Mouse (Mus musculus) yolk sac, embryonic 10.5 days (tissue): ENCODE results near the gene Banp.

Experiments
- DNase-seq: peaks from one replicate; pipeline ENCODE4 v3.0.0-alpha.2; 2017; ENCODE audit warnings: low spot score

Gene Banp

DNA sequence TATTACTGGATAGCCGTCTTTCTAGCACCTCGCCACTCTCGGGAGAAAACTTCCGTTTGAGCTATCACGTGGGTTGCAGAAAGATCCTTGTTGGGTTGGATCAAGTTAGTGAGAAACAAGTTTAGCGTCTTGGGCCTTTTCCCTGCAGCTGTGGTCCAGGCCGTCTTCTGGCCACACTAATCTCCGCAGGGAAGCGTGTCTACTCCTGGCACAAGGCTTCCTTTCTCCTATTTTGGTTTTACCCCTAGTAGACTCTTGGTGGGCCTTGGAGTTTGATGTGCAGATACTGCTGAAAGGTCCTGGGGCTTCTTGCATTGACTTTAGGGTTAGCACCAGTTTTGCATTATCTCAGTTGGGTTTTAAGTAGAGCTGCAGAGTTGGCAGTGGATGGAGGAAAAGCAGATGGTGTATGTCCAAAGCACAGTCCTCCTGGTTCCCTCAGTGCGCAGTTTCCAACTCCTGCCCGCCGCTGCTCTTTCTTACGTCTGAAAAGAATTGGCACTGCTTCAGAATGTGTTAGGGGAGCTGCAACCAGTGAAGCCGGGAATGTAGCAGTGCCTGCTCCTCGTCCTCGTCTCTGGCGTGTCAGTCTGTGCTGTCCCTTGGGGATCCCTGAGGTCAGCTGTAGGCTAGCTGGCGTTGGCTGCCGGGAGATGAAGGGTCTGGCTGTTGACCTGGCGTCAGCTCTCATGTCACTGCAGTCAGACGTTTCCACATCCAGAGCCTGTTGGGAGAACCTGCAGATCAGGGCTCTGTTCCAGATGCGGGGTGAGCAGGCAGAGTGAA, 68.7 kb downstream of the Banp start:
- DNase-seq: no peak

DNA sequence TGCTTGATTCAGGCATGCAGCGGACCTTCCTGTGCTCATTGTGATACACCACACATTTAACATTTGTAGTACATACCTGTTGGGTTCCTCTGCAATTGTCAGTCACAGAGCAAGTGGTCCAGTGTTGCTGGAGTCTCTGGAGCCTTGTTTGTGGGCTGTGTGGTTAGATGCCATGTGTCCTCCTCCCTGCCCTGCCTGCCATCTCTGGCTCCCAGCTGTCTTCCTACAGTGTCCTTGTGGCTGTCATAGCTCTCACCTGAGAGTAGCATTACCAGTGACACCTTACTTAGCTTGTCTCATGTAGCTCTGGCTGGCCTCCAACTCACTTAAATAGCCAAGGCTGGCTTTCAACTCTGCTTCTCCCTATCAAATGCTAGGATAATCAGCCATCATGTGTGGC, 69.6 kb downstream of the Banp start:
- DNase-seq: no peak

DNA sequence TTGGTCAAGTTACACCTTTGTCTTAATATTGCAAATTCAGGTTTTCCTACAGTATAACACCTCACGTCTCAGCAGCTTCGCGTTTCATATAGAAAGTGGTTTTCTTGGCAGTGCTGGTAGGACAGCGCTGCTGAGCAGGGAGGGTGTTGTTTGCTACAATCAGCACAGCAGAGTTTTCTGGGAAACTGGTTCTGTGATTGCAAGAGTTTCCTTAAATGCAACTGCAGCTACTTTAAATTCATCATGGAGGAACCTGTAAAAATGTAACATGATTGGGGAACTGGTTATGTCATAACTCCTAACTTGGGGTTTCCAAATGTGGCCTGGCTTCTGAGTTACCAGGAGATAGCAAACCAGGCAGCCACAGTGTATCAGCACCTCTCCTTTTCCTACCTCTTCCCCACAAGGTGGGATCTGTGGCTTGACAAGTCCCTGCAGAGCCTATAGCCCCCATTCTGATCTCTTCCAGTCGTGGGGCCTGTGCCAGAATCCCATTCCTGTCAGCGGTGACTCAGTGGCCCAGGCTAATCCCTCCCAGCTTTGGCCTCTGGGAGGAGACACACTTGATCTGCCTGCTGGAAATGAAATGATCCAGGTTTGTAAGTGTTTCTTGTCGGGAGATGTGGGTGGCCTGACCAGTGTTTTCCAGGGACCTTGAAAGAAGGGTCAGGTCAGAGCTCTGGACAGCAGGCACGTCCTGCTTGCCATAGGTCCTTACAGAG, 70.7 kb downstream of the Banp start:
- no peak for DNase-seq

DNA sequence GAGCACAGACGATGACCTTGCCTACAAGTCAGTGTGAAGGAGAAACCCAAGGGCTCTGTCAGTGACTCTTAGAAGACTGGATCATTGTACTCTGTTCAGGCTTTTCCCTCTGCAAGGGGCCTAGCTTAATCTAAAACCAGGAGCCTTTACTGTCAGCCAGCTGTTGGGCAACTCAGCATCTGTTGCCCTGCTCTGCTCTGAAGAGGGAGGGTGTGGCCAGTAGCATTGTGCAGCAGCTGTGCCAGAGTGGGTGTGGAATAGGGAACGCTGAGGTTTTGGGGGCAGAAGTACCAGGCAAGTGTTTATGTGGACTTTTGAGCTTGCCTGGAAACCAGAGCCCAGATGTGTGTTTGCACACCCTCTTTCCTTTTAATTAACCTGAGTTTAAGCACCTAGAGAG, 72.2 kb downstream of the Banp start:
- no peak for DNase-seq

DNA sequence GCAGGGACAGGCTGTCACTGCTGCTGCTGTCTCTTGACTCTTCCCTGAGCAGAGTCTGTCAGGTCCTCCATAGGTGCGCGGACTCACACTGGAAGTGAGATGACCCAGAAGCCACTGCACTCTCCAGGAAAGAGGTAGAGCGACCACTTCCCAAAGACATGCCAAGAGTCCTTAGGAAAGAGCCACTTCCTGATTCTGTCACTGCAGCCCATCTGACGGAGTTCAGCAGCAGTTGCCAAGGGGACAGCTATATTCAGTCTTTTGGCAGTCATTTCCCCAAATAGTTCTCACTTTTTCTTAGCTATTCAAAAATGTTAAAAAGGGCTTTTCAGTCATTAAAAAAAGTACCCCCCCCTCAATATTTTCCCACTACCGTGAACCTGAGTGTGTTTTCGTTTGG, 72.7 kb downstream of the Banp start:
- no peak for DNase-seq

DNA sequence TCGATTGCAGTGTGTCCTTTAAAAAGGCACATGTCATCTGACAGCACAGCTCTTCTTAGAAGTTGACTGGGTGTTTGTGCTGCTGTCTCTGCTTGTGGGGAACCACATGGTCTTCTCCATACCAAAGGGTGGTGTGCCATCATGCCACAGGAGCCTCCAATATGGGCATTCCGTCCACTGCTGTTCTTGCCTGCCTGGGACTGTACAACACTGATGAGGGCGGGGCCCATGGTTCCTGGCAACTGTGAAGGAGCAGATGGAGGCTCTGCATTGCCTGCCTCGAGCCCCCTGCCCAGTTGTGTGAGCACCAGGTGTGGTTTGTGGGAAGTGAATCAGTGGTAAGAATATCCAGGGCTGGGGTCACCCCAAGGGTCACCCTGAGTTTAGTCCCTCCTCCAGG, 73.2 kb downstream of the Banp start:
- DNase-seq: no peak

DNA sequence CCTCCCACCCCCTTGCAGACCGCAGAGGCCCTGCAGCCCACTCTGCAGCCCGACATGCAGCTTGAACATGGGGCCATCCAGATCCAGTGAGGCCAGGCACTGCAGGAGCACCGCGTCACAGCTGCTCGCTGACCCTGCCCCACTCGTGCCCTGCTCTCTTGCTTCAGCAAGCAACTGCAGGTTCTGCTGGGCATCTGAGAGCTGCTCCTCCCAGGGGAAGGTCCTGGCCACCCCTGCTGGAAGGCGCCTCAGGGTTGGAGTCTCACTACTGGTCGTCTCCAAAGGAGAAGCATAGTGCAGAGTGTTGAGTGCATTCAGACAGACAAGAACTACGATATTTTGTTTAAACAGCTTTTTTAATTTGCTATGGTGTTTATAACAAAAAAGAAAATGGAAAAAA, 76.0 kb downstream of the Banp start:
- no peak for DNase-seq

DNA sequence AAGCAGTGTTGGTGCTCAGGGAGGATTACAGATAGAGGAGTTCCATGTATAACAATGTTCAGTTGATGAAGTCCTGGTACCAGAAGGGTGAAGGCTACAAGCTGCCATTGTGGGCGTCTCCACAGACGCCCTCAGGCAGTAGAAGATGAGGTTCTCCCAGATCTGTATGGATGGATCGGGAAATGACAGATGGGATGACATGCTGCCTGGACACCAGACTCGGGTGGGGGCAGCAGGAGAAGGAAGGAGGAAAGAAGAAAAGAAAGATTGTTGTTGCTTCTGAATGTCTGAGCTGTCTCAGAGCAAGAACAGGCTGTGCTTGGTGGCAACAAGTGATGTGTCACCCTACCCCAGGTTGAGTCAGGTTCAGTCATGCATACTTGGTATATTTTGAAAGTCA, 78.6 kb downstream of the Banp start:
- DNase-seq: no peak

DNA sequence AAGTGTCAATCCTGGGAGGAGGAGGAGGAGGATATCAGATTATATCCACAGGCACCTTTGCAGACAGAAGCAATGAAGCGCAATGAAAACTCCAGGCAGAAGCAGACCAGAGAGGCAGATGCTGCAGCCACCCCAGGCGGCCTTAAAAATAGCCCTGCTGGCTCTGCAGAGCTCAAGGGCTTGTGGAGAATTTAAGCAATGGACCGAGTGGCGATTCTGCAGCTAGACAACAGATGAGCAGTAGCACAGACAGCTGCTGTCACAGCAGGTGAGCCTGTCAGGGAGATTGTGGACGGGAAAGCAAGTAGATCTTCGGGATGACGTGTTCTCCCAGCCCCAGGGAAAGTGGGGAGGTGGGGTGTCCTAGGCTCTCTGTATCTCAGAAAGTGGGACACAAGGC, 81.4 kb downstream of the Banp start:
- DNase-seq: no peak

DNA sequence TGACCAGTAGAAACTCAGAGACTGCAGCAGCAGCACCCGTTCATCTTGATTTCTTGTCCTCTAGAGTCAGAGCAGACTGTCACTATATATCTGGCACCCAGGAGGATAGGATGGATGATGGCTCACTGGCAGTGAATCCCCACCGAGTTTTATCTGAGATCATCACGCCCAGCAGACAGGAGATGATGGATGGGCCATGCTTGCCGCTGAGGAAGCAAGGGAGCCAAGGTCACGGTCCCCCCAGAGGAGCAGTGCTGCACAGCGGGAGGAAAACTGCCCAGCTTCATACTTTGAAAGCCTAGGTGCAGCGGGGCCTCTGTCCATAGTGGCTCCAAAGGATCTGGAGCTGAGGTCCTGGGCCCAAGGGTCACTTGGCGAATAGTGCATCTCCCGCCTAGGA, 83.2 kb downstream of the Banp start:
- no peak for DNase-seq

DNA sequence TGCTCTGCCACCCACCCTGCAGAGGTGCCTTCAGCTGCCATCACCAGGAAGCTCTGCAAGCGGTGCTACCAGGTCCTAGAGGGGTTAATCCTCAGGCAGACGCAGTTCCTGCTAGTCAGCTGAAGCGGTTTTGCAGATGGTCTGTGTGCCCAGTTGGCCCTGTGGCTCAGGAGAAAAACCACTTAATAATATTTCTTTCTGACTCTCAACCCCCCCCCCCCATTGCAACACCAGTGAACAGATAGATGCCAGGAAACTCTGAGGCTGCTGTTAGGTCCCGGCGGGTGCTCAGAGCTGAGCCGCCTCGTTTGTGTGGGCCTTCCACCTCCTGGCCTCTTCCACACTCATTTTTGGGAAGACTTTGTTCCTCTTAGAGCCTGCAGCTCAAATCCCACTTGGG, 86.0 kb downstream of the Banp start:
- DNase-seq: no peak

DNA sequence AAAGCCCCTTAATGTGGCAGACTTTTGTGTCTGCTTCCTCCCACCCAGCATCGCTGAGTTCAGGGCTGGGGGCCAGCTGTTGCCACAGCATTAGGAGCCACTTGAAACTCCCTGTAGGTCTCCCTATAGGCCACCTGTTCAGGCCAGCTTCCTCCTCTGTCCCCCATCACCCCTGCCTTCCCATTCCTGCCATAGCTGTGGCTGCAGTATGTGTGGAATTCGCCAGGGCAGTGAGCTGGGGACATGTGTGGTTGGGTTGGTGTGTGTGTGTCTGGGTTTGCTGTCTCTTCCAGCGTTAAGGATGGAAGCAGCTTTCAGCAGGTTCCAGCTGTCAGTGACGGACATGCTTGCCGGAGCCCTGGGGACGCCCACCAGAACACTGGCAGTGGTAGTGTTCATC, 86.8 kb downstream of the Banp start:
- no peak for DNase-seq

DNA sequence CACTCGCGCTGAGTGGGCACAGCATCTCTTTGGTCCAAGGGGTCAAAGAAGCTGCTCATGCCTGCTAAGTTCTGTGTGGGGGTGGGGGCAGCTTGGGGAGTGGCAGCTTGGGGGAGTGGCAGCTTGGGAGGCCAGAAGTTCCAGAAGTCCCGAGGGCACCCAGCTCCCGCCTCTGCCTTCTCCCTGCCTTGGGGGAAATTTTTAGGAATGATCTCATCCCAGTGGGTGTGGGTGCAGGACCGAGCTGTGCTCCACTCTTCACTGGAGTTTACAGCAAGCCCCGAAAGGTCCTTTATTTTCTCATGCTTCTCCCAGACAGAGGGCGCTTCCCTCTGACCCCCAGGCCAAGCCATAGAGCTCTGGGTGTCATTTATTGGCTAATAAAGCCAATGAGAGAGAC, 87.7 kb downstream of the Banp start:
- no peak for DNase-seq

DNA sequence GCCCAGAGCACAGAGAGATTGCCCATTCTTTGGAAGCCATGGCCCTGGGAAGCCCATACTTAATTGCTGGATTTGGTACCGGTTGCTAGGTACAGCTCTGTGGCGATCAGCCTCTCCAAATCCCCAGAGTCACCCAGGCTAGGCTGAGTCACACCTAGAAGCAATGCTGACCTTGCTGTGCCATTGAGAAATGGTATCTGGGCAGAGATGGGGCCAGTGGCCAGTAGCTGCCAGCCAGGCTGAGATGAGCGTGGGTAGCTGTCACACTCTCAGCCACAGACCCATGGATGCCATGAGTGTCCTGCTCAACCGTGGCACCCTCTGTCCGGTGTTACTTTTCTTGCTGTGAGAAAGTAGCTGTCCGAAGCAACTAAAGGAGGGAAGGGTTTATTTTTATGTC, 88.5 kb downstream of the Banp start:
- DNase-seq: no peak

DNA sequence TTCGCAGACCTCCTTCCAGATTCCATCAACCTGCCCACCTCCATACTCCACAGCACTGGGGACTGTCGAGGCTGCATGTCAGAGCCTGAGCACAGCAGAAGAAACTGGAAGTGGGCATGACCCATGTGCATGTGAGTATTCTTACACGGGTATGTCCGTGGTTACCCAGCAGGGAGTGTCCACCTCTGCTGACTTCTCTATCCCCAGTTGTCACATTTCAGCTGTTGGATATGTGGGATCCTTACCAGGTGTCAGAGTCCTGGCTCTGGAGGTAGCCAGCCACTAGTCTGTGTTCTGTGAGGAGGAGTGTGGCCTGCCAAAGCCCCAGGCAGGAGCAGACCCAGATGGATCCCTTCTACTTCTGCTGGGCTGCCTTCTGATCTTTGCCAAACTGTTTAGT, 89.9 kb downstream of the Banp start:
- DNase-seq: no peak

DNA sequence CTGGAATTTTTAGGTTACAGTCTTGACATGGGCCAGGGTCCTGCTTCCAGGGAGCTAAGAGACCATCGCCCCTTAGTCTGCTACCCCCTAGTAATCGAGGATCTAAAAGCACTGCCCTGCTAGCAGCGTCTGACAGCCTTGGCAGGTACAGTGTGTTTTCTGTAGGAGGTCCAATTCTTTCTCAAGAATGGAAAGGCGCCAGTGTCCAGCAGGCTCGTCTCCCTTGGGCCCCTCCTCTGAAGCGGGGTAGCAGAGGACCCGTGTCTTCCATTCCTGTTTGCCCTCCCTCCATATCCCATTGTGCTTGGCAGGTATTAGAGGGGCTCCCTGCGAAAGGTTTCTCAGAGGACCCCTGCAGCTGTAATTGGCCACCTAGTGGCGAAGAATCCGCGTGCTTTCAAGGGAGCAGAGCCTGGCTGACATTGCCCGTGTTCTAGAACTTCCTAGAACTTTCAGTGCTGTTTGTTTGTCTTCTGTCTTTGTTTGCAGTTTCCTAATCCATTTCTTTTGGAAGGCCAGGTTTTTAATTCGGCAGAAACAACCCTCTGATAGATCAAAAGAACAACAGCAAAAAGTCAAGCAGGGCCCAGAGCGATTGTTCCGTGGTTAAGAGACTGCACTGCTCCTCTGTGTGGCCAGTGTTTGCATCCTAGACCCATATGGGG, 97.8 kb downstream of the Banp start:
- DNase-seq: no peak

DNA sequence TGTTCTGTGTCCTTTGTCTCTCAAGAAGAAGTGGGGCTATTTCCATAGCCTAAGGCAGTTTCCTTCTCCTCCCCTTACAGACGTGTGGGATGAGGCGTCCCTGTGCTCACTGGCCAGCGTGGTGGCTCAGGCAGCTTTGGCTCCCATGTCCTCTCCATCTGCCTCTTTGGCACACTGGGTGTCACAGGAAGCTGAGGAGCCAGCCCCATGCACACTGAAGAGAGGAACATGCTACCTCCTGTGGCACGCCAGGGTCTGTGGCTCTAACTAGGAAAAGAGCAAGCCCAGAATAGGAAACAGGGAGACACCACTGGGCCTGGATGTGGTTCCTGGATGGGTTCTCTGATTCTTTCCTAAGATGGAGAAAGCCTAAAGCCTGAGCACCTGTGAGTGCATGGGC, 99.7 kb downstream of the Banp start:
- DNase-seq: no peak

DNA sequence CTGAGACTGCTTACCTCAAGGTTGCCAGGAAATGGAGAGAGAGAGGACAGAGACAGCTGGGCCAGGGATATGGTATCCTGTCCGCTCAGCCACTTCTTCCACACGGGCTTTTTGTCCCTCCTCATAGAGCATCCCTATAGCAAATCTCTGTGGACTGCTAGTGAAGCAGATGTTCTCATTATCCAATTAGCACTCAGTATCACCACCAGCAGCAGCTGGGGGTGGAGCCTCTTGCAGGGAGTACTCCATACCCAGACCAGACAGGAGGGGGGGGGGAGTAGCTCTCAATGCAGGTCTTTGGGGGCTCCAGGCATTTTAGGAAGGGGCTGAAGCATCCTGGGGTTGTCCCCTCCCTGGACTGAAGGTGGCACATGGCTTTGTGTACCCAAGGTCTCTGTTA, 100.4 kb downstream of the Banp start:
- DNase-seq: no peak

DNA sequence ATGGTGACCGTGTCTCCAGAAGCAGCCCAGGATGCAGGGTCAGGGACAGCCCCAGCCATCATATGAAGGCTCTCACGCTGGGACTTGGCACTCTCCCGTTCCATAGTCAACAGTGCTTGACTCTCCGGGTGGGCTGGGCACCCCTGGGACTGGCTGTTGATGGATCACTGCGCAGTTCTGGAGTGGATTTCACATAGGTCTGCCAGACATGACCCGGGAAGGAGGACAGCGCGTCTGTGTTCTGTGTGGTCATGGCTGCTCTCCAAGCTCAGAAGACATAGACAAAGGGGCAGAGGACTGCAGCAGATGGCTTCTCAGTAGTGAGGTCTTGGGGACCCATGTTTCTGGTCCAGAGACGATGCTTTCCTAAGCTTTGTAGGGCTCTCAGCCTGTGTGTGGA, 101.1 kb downstream of the Banp start:
- DNase-seq: no peak

DNA sequence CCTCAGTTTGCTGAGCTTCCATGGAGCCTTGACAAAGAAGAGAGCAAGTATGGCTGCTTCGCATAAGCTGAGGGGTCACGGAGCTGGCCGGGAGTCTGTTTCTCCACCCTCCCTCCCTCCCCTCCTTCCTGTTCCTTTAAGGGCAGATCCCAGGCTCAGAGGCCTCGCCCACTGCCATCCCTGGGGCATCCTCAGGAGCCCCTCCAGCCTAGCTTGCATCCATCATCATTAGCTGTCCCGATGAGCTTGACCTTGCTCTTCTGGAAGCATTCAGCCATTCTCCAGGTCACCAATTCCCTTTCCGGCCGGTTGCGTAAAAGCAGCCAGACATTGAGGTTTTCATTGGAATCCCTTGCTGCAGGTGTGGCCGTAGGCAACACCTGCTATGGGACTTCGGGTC, 105.8 kb downstream of the Banp start:
- no peak for DNase-seq

DNA sequence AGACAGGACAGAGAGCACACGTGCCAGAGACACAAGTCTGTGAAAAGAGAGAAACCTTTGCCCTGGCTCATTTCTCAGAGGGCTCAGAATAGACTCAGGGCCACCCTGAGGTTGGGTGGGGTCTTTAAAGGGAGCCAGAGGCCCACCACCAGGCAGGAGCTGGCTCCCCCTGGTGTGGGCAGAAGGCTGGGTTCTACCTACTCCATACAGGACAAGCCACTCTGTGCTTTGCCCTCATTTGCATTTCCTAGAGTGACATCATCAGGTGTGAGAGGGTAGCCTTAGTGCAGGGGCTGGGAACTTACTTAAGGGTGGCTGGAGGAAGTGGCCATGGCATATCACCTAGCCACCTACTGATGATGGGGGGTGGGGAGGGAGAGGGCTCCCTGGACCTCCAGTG, 106.6 kb downstream of the Banp start:
- DNase-seq: no peak

DNA sequence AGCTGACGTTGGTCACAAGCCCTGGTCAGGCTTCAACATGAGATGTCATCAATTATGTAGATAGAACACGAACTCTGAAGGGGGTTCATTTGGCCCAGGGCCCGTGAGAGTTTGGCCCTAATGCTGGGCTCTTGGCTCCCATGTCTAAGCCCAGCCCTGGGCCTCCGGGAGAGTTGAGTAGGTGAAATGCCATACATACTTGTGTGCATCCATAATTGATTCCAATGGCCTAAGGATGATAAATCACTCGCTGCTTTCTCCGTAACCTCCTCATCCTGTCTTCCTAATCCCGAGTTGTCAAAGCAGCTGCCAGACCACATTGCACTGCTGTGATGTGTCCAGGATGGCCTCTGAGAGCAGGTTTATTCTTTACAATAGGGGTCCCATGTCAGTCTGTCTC, 107.3 kb downstream of the Banp start:
- DNase-seq: no peak

DNA sequence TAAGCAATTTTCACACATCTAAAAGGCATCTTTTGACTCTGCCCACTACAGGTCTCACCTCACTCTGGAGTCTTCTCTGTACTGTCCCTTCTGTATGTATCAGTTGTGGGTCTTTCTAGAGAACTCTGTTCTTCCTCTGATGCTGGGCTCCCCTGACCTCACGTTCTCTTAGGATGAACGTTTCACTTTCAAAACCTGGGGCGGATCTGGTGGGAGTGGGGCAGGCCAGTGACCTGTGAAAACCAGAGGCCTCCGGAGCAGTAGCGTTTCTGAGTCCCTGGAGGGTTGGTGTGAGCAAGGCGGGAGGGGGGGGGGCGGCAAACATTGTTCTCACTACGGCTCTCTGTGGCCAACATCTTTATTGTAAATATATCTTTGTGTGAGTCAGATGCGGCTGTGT, 109.0 kb downstream of the Banp start:
- no peak for DNase-seq
